Mouse (Mus musculus): ENCODE results near the gene Olfr1222.

DNA sequence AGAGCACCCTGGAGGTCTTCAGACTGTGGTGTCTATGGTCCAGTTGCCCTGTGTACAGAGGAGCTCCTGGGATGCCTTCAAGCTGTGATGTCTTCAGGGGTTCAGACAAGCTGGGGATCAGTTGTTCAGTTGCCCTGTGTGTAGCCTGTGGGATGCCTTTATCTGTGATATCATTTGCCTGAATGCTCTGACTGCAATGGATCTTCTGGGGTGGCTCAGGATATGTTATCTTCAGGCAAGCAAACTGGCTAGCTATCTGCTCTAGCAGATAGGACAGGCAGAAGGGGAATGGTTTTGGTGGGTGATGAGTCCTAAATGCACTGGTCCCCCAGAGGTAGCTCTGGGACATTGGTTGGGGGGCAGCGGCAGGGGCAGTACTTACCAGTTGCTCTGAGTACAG is 39.0 kb downstream of the Olfr1222 start:
- TF ChIP-seq POLR2A (IDR thresholded peaks at IDR 0.05; ENCODE audit: low read depth, low read length), result no peak
- no peak for TF ChIP-seq CTCF (conservative IDR thresholded peaks at IDR 0.05; ENCODE audit: insufficient read depth, insufficient read length, low read depth, low read length)
